Mouse (Mus musculus): ENCODE results near the gene Dnaaf1. TPM values are rescaled to one million over a fixed set of nuclear protein-coding genes. Genes with fewer than 3 reads are reported as not detected.

Dnaaf1 gene
- polyA plus RNA-seq, 1 experiment from 2014 or later, result 0.24 TPM

- Histone ChIP-seq H3K9me3 (replicated peaks; ENCODE audit: low read length) (no peaks in the 10 kb centered on the region), H3K9ac (ENCODE audit: low read depth, low read length) (no peak overlapping the region), H3K4me1 (replicated peaks; ENCODE audit: insufficient read depth, low read length) (peaks cover 12% of the 10 kb centered on the region; the same call in 1 of the 2 replicates), H3K36me3 (ENCODE audit: insufficient read depth, low read length) (no peaks in the 10 kb centered on the region), H3K27me3 (ENCODE audit: insufficient read depth, low read length) (peaks cover 8% of the 10 kb centered on the region), H3K4me3 (replicated peaks; ENCODE audit: low read depth, low read length) (no peak overlapping the region), H3K27ac (no peak overlapping the region), H3K4me2 (ENCODE audit: low read length) (no peak overlapping the region)
- TF ChIP-seq CTCF (IDR thresholded peaks at IDR 0.05; ENCODE audit: low read depth), result no peak
- no peak for DNase-seq (ENCODE audit: low spot score)
- no peak for ATAC-seq (replicated peaks; ENCODE audit: low FRiP score, low read depth)
- 24% methylated on average over 3 of the region's 3 CpGs for WGBS
Measured at GRCm38 (mm10) chr8:119630841-119631240, 55.8 kb downstream of the Dnaaf1 start.

GRCm38 (mm10) chr8:119632246-119632645, 57.2 kb downstream of the Dnaaf1 start:
- no peak overlapping the region for H3K9ac ChIP-seq (ENCODE audit: low read depth, low read length)
- H3K4me3 ChIP-seq (replicated peaks; ENCODE audit: low read depth, low read length), result no peak overlapping the region
- no peaks in the 10 kb centered on the region for H3K36me3 ChIP-seq (ENCODE audit: insufficient read depth, low read length)
- no peak overlapping the region for H3K4me2 ChIP-seq (ENCODE audit: low read length)
- H3K27ac ChIP-seq, result no peak overlapping the region
- TF ChIP-seq CTCF (IDR thresholded peaks at IDR 0.05; ENCODE audit: low read depth), result no peak
- peaks cover 8% of the 10 kb centered on the region for H3K27me3 ChIP-seq (ENCODE audit: insufficient read depth, low read length)
- DNase-seq (ENCODE audit: low spot score), result no peak
- no peaks in the 10 kb centered on the region for H3K9me3 ChIP-seq (replicated peaks; ENCODE audit: low read length)
- H3K4me1 ChIP-seq (replicated peaks; ENCODE audit: insufficient read depth, low read length), result peaks cover 12% of the 10 kb centered on the region; the same call in 1 of the 2 replicates
- 85% methylated on average over 9 of the region's 9 CpGs for WGBS
- ATAC-seq (replicated peaks; ENCODE audit: low FRiP score, low read depth), result no peak

- DNase-seq (ENCODE audit: low spot score) (no peak), ATAC-seq (replicated peaks; ENCODE audit: low FRiP score, low read depth) (no peak)
- Histone ChIP-seq H3K27me3 (ENCODE audit: insufficient read depth, low read length) (peaks cover 8% of the 10 kb centered on the region), H3K27ac (no peak overlapping the region), H3K4me2 (ENCODE audit: low read length) (no peak overlapping the region), H3K4me3 (replicated peaks; ENCODE audit: low read depth, low read length) (no peak overlapping the region), H3K9ac (ENCODE audit: low read depth, low read length) (no peak overlapping the region), H3K36me3 (ENCODE audit: insufficient read depth, low read length) (no peaks in the 10 kb centered on the region), H3K4me1 (replicated peaks; ENCODE audit: insufficient read depth, low read length) (peaks cover 12% of the 10 kb centered on the region; the same call in 1 of the 2 replicates), H3K9me3 (replicated peaks; ENCODE audit: low read length) (no peaks in the 10 kb centered on the region)
- WGBS, result 61% methylated on average over 29 of the region's 29 CpGs
- no peak for TF ChIP-seq CTCF (IDR thresholded peaks at IDR 0.05; ENCODE audit: low read depth)
Measured at GRCm38 (mm10) chr8:119632909-119633308, 57.9 kb downstream of the Dnaaf1 start.

GRCm38 (mm10) chr8:119634616-119635336, 59.7 kb downstream of the Dnaaf1 start:
- no peak for TF ChIP-seq CTCF (IDR thresholded peaks at IDR 0.05; ENCODE audit: low read depth)
- Histone ChIP-seq H3K4me3 (replicated peaks; ENCODE audit: low read depth, low read length) (no peak overlapping the region), H3K36me3 (ENCODE audit: insufficient read depth, low read length) (no peaks in the 10 kb centered on the region), H3K9ac (ENCODE audit: low read depth, low read length) (no peak overlapping the region), H3K27ac (no peak overlapping the region), H3K4me1 (replicated peaks; ENCODE audit: insufficient read depth, low read length) (peaks cover 12% of the 10 kb centered on the region; the same call in 1 of the 2 replicates), H3K4me2 (ENCODE audit: low read length) (0 out of 2 replicates have a peak overlapping the region, but pooled peaks have one; percentile 7), H3K27me3 (ENCODE audit: insufficient read depth, low read length) (peaks cover 8% of the 10 kb centered on the region), H3K9me3 (replicated peaks; ENCODE audit: low read length) (no peaks in the 10 kb centered on the region)
- DNase-seq (ENCODE audit: low spot score) (peak; percentile 66), ATAC-seq (replicated peaks; ENCODE audit: low FRiP score, low read depth) (peak; percentile 45; the same call in 1 of the 2 replicates)
- 12% methylated on average over 14 of the region's 14 CpGs for WGBS

- H3K4me2 ChIP-seq (ENCODE audit: low read length), result 0 out of 2 replicates have a peak within 1 kb of the TSS, but pooled peaks have one; percentile 7
Measured at GRCm38 (mm10) chr8:119635378-119635777, 60.3 kb downstream of the Dnaaf1 start, which contains the start of gene Kcng4. Gene Kcng4 (minus strand): TSS chr8:119635680.

GRCm38 (mm10) chr8:119635958-119636357, 60.9 kb downstream of the Dnaaf1 start:
- Histone ChIP-seq H3K27me3 (ENCODE audit: insufficient read depth, low read length) (peaks cover 8% of the 10 kb centered on the region), H3K4me1 (replicated peaks; ENCODE audit: insufficient read depth, low read length) (peaks cover 12% of the 10 kb centered on the region; the same call in 1 of the 2 replicates), H3K9ac (ENCODE audit: low read depth, low read length) (no peak overlapping the region), H3K9me3 (replicated peaks; ENCODE audit: low read length) (no peaks in the 10 kb centered on the region), H3K4me2 (ENCODE audit: low read length) (no peak overlapping the region), H3K4me3 (replicated peaks; ENCODE audit: low read depth, low read length) (no peak overlapping the region), H3K36me3 (ENCODE audit: insufficient read depth, low read length) (no peaks in the 10 kb centered on the region), H3K27ac (no peak overlapping the region)
- DNase-seq (ENCODE audit: low spot score) (no peak), ATAC-seq (replicated peaks; ENCODE audit: low FRiP score, low read depth) (no peak)
- TF ChIP-seq CTCF (IDR thresholded peaks at IDR 0.05; ENCODE audit: low read depth), result no peak
- 64% methylated on average over 2 of the region's 2 CpGs for WGBS

More at GRCm38 (mm10) chr8:119635378-119635777, 60.3 kb downstream of the Dnaaf1 start, which contains the start of gene Kcng4:
- Histone ChIP-seq H3K4me1 (replicated peaks; ENCODE audit: insufficient read depth, low read length) (peaks cover 12% of the 10 kb centered on the region; the same call in 1 of the 2 replicates), H3K36me3 (ENCODE audit: insufficient read depth, low read length) (no peaks in the 10 kb centered on the region), H3K27ac (no peak within 1 kb of the TSS), H3K27me3 (ENCODE audit: insufficient read depth, low read length) (peaks cover 8% of the 10 kb centered on the region), H3K9ac (ENCODE audit: low read depth, low read length) (no peak within 1 kb of the TSS), H3K4me3 (replicated peaks; ENCODE audit: low read depth, low read length) (no peak within 1 kb of the TSS), H3K9me3 (replicated peaks; ENCODE audit: low read length) (no peaks in the 10 kb centered on the region)
- ATAC-seq (replicated peaks; ENCODE audit: low FRiP score, low read depth), result no peak; the same call in 1 of the 2 replicates
- 26% methylated on average over 6 of the region's 6 CpGs for WGBS
- DNase-seq (ENCODE audit: low spot score), result peak; percentile 57
- TF ChIP-seq CTCF (IDR thresholded peaks at IDR 0.05; ENCODE audit: low read depth), result no peak
